11 mouse cellular contexts compared by ENCODE assay signal in the genomic region with DNA sequence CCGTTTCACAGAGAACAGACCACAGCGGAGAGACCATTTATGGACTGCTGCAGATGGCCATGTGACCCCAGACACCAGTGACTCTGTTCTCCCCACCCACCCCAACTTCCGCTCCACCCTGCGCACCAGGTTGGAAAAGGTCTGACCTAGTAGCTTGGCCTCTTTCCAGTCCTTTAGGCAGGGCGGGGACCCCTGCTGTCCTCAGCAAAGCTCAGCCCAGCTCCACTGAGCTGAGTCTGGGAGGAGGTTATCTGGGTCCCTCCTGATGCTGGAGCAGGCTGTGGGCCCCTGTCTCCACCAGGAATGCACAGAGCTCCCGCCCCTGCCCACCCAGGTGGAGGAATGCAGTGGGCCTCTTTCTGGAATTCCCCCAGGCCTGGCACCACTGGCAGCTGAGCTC. TPM values are rescaled to one million over a fixed set of nuclear protein-coding genes. Genes with fewer than 3 reads are reported as not detected.
DNase-seq lines count a peak whose midpoint lies in the region; ATAC-seq lines count a peak whose summit lies in the region.
"Had no signal": no experiment of that assay in that cellular context is flagged by ENCODE, and none has a peak within 500 bp of the region (broad histone marks: within the 10 kb centered on the region; RNA-seq: fewer than 3 reads in every experiment).

No protein-coding gene starts in this region.

- H3K27me3 ChIP-seq in heart, embryonic 16.5 days (ENCODE audit: control insufficient read depth, insufficient read depth, low read length), result no peaks in the 10 kb centered on the region
- no peaks in the 10 kb centered on the region for H3K27me3 ChIP-seq in limb, embryonic 15.5 days

- peak; percentile 47 for DNase-seq in retina, postnatal 1 day
- DNase-seq in retina, embryonic 14.5 days (ENCODE audit: low spot score), result no peak
- no peak for DNase-seq in right cerebral cortex, postnatal 10 days (ENCODE audit: low spot score in 2 of 2)
- DNase-seq: cerebellum, adult 11-12 months had no signal

- H3K9ac ChIP-seq in heart, embryonic 16.5 days (ENCODE audit: low read length), result peak overlapping the region; percentile 40; the same call in 1 of the 2 replicates
- no peak overlapping the region for H3K9ac ChIP-seq in limb, embryonic 15.5 days
- H3K9ac ChIP-seq: hindbrain, embryonic 13.5 days had no signal

- peak overlapping the region; percentile 37; the same call in 1 of the 2 replicates for H3K4me2 ChIP-seq in heart, embryonic 16.5 days (ENCODE audit: low read depth, low read length)
- H3K4me2 ChIP-seq in limb, embryonic 15.5 days, result no peak overlapping the region
- H3K4me2 ChIP-seq: hindbrain, embryonic 13.5 days had no signal

- no peaks in the 10 kb centered on the region for H3K36me3 ChIP-seq in heart, embryonic 16.5 days (ENCODE audit: control insufficient read depth, insufficient read depth)
- no peaks in the 10 kb centered on the region for H3K36me3 ChIP-seq in limb, embryonic 15.5 days
- H3K36me3 ChIP-seq: hindbrain, embryonic 13.5 days had no signal

- 36% methylated on average over 6 of the region's 6 CpGs for WGBS in heart, embryonic 16.5 days
- WGBS in limb, embryonic 15.5 days, result 31% methylated on average over 6 of the region's 6 CpGs

- H3K9me3 ChIP-seq in heart, embryonic 16.5 days (replicated peaks; ENCODE audit: control insufficient read depth, low read length), result no peaks in the 10 kb centered on the region
- H3K9me3 ChIP-seq in limb, embryonic 15.5 days, result no peaks in the 10 kb centered on the region
- H3K9me3 ChIP-seq: hindbrain, embryonic 13.5 days had no signal

- H3K27ac ChIP-seq in heart, embryonic 16.5 days (ENCODE audit: low read length), result peak overlapping the region; percentile 91
- H3K27ac ChIP-seq in limb, embryonic 15.5 days, result peak overlapping the region; percentile 77
- H3K27ac ChIP-seq: hindbrain, embryonic 13.5 days had no signal

- ATAC-seq in heart, embryonic 16.5 days (replicated peaks; ENCODE audit: extremely low read depth, insufficient read depth, low FRiP score), result peak; percentile 72
- ATAC-seq in limb, embryonic 15.5 days (ENCODE audit: insufficient number of reproducible peaks, low FRiP score, low TSS enrichment, low read depth), result peak; percentile 60; the same call in 1 of the 2 replicates
- ATAC-seq in monocyte, adult 5-6 weeks (replicated peaks; ENCODE audit: insufficient number of reproducible peaks, low FRiP score, low TSS enrichment, poor library complexity, severe bottlenecking), result no peak
- no peak for ATAC-seq in erythroid progenitor cell, adult 5-6 weeks (replicated peaks; ENCODE audit: low FRiP score, poor library complexity, severe bottlenecking)
- ATAC-seq: forebrain, embryonic 14.5 days had no signal

- no peak overlapping the region for H3K4me3 ChIP-seq in heart, embryonic 16.5 days (ENCODE audit: low read length)
- H3K4me3 ChIP-seq in limb, embryonic 15.5 days, result no peak overlapping the region
- H3K4me3 ChIP-seq: hindbrain, embryonic 13.5 days had no signal

- H3K4me1 ChIP-seq in heart, embryonic 16.5 days (ENCODE audit: control insufficient read depth, insufficient read depth, low read length), result peaks cover 33% of the 10 kb centered on the region
- peaks cover 27% of the 10 kb centered on the region for H3K4me1 ChIP-seq in limb, embryonic 15.5 days

RNA-seq across cellular contexts. Expression of a gene that starts 9.3 kb away (rescaled TPM):
- 17.7 and 32.1 TPM in 2 replicates for polyA plus RNA-seq in heart, embryonic 16.5 days (2015; fragmentation: Nextera tagmentation; extraction: Ambion mirVana)
- 24.5 and 25.9 TPM in 2 replicates for polyA plus RNA-seq in limb, embryonic 15.5 days (2015; fragmentation: Nextera tagmentation; extraction: Ambion mirVana)
- total RNA-seq in monocyte, adult 5-6 weeks (2017), result 0.29 to 7.1 TPM (median 0.29 TPM) in 3 replicates
- under 0.01 and 0.42 TPM in 2 replicates for total RNA-seq in erythroid progenitor cell, adult 5-6 weeks (2015; ENCODE audit: low replicate concordance)
- total RNA-seq in erythroid progenitor cell, adult 5-6 weeks (2017; ENCODE audit: low replicate concordance), result 0.13 and 0.15 TPM in 2 replicates

RNA-seq across cellular contexts. Expression of a gene that starts 22.2 kb away (rescaled TPM):
- polyA plus RNA-seq in heart, embryonic 16.5 days (2015; fragmentation: Nextera tagmentation; extraction: Ambion mirVana), result 208 and 247 TPM in 2 replicates
- polyA plus RNA-seq in limb, embryonic 15.5 days (2015; fragmentation: Nextera tagmentation; extraction: Ambion mirVana), result 429 and 600 TPM in 2 replicates
- total RNA-seq in monocyte, adult 5-6 weeks (2017), result 1,771 to 2,174 TPM (median 1,777 TPM) in 3 replicates
- total RNA-seq in erythroid progenitor cell, adult 5-6 weeks (2015; ENCODE audit: low replicate concordance), result 412 and 611 TPM in 2 replicates
- total RNA-seq in erythroid progenitor cell, adult 5-6 weeks (2017; ENCODE audit: low replicate concordance), result 390 and 599 TPM in 2 replicates

RNA-seq across cellular contexts. Expression of a gene that starts 38.3 kb away (rescaled TPM):
- 6.1 and 9.9 TPM in 2 replicates for polyA plus RNA-seq in heart, embryonic 16.5 days (2015; fragmentation: Nextera tagmentation; extraction: Ambion mirVana)
- 9.3 and 12.5 TPM in 2 replicates for polyA plus RNA-seq in limb, embryonic 15.5 days (2015; fragmentation: Nextera tagmentation; extraction: Ambion mirVana)
- 16.9 to 23.7 TPM (median 20.6 TPM) in 3 replicates for total RNA-seq in monocyte, adult 5-6 weeks (2017)
- 8.8 and 9.4 TPM in 2 replicates for total RNA-seq in erythroid progenitor cell, adult 5-6 weeks (2015; ENCODE audit: low replicate concordance)
- total RNA-seq in erythroid progenitor cell, adult 5-6 weeks (2017; ENCODE audit: low replicate concordance), result 7.6 and 9.2 TPM in 2 replicates

RNA-seq across cellular contexts. Expression of a gene that starts 54.7 kb away (rescaled TPM):
- 0.05 and 0.22 TPM in 2 replicates for polyA plus RNA-seq in heart, embryonic 16.5 days (2015; fragmentation: Nextera tagmentation; extraction: Ambion mirVana)
- 2.0 and 2.3 TPM in 2 replicates for polyA plus RNA-seq in limb, embryonic 15.5 days (2015; fragmentation: Nextera tagmentation; extraction: Ambion mirVana)
- not detected in 3 replicates for total RNA-seq in monocyte, adult 5-6 weeks (2017)
- not detected in 2 replicates for total RNA-seq in erythroid progenitor cell, adult 5-6 weeks (2015; ENCODE audit: low replicate concordance)
- not detected in 2 replicates for total RNA-seq in erythroid progenitor cell, adult 5-6 weeks (2017; ENCODE audit: low replicate concordance)
- total RNA-seq: liver, adult 2 months had no signal
- polyA plus RNA-seq: forebrain, embryonic 14.5 days; hindbrain, embryonic 13.5 days; liver, adult 2 months had no signal

Comparison
In these comparisons a context has a peak if more than half of its experiments do, and no peak if none do; other contexts are left out.
1. ATAC-seq: peak in heart, embryonic 16.5 days (single experiment) and limb, embryonic 15.5 days (single experiment); none in monocyte, adult 5-6 weeks (single experiment) and erythroid progenitor cell, adult 5-6 weeks (single experiment).